Mouse (Mus musculus) urinary bladder, adult 18-20 months (tissue): ENCODE measurements around the gene Gm16429.
"Not testable (repeated sequence)": the region's sequence is repeated elsewhere in the genome, so short reads cannot be mapped to it uniquely, and the experiment has no call there.

Experiments used
- DNase-seq, 2 experiments: peaks; one replicate each; pipeline ENCODE4 v3.0.0; 2022; ENCODE audit warnings: low spot score in 2 of 2, mixed read lengths in 2 of 2

The Gm16429 gene

DNA sequence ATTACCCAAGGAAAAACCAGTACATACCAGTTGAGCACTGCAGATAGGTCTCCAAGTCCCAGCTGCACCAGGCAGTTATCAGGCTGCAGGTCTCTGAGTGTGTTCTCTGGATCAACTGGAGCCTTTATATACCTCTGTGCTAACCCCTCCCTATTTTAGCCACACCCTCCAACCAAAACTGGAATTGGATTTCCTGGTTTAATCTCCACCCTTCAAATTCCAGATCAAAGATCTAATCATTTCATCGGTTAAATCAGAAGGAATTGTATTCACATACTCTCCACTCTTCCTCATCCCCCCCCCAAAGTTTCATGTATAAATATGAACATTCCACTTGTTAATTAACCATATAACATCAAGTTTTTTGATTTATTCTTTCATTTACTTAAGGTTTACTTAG, at the start of gene Gm16429:
Gm16429 (minus strand) TSS at position 101 of the 400 bp plus-strand sequence.
- DNase-seq, result not testable (repeated sequence)
